Mouse (Mus musculus) MEL-GATA-1-ER (cell line): ENCODE data around the gene Dst.

Experiments used
- DNase-seq: peaks from one replicate; pipeline ENCODE4 v3.0.0-alpha.2; 2012; ENCODE audit warnings: low read depth; ENCODE audit errors: extremely low read depth

The Dst gene

GRCm38 (mm10) chr1:34023154-34023553 lies 115.1 kb downstream of the Dst start:
- DNase-seq = no peak

DNA sequence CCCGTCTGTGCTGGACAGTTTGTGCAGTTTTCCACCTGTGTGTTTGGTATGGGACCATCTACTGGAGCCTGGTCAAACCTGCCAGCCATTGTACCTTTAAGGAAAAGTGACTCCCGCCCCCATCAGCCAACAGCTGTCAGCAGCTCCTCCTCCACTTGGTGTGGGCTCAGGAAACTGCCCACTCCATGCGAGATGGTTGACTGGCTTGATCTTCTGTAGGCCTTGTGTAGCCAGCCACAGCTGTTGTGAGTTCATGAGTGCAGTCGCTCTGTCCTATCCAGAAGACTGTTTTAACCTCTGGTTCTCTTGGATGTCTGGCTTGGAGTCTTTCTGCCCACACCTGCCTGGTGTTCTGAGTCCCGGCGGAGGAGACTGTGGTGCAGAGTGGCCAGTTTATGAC lies 117.9 kb downstream of the Dst start:
- DNase-seq = no peak

GRCm38 (mm10) chr1:34028722-34029121 lies 120.7 kb downstream of the Dst start:
- no peak for DNase-seq

DNA sequence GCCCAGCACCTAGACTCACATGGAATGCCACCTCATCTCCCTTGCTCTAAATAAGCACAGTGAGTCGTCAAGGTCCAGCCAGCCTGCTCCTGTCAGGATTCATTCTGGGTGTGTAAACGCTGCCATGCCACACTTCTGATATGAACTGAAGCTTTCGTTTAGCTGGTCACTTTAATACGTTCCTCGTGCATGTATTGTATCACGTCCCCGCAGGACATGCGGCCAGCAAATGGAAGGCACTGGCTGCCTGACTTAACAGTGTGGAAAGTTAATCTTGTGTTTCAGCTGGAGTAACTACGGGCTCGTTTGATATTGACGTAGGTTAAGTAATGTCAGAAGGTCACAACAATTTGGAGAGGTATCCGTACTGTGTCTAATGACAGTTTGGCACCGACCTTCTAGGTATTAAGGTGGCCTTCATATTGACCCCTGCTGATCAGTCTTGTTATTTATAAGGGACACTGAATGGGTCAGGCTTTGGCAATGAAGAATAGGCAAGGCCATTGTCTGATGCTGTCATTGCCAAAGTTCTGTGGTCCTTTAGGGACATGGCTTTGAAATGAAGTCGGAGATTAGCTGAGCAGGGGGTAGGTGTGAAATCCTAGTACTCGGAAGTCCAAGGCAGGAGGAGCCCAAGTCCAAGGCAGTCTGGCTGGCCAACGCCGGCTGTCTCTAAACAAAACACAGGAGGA lies 122.5 kb downstream of the Dst start:
- DNase-seq = no peak

DNA sequence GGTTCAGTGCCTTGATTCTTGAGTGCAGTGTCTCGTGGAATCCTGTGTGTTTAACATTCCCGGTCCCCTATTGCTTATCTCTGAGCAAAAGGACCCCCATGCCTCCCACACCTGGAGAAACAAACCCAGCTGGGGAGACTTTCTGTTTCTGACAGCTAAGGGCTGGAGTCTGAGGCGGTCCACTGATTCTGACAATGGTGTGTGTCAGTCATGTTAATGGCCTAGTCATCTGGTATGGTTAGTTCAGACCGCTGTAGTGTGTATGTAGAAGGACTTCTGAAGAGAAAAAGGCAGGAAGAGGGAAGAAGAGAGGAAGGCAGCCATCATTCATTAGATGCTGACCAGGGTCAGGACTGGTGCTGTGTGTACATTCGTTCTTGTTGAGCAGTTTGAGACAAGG lies 125.0 kb downstream of the Dst start:
- no peak for DNase-seq

DNA sequence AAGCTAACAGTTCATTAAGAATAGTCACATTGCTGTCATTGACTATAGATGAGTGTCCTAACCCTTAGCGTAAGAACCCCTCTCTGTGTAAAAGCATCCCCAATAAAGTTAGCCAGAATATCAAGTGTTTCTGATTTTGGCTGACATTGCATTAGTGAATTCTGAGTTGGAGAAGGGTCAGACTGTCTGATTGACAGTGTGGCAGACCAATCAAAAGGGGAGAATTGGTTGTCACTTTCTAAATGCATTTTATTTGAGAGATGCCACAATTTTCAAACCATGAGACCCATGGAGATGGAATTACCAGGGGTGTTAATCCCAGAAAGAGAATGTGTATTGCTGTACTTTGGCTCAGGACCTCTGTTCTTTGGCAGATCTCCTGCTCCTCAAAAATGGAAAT lies 125.5 kb downstream of the Dst start:
- DNase-seq = no peak

GRCm38 (mm10) chr1:34033958-34034357 lies 125.9 kb downstream of the Dst start:
- no peak for DNase-seq

- DNase-seq = no peak
These were observed 128.1 kb downstream of the Dst start for GRCm38 (mm10) chr1:34036111-34036510.

DNA sequence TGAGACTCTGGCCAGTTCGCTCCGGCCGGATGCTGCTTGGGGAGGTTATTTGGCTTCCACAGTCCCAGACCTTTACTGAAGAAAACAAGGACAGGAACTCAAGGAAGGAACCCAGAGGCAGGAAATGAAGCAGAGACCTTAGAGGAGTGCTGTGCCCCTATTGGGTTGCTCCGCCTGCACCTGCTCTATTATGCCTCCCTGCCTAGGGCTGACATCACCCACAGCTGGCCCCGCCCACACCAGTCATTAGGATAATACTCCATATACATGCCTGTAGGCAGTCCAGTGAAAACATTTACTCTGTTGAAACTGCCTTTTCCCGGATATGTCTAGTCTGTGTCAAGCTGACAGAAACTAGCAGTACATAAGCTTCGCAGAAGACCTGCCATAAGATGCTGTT lies 130.5 kb downstream of the Dst start:
- no peak for DNase-seq

DNA sequence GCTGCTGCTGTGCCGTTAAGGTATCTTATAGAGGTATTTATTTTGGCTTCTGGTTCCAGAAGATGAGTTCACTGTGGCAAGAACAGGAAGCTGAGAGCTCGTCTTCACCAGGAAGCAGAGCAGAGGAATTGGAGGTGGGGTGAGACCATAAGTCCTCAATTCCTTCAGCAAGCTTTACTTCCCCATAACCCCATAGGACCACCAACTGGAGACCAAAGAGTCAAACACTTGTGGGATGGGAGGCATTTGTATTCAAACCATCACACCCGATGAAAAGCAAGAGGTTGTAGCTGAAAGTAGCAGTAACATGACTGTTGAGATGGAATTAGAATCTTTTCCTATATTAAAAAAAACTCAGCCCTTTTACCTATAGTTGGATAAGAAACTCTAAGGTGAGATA lies 132.0 kb downstream of the Dst start:
- no peak for DNase-seq

DNA sequence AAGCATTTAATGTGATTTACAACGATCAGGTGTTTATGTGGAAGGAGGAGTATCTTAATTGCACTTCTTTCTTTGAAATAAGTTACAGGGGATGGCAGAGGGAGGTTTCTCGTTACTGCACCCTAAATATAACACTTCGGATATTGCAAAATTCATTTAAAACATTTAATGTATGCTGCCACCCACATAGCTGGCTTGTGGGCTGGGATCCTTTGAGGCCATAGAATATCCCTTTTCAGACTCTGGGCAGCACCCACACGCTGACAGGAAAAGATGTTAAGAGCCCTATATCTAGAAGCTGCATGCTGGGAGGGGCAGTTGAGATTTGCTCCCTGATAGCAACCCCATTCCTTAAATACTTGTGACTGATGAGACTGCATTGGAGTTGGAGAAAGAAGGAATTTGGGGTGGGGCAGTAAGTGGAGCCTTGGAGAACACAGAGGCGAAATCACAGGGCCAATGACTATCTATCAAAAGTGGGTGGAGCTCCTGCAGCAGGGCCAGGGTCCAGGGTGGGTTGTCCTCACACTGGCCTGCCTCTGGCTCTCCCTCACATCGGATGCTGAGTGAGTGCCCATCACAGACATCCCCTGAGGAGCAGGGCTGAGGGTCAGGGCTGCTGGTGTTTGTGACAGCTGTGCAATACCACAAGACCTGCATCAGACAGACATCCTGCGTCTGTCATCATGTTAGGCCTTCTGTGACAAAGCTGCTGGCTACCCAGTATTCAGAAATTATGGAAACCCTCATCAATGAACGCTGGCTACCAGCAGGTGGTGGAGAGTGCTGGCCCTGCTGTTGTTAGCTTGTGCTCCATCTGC lies 133.1 kb downstream of the Dst start:
- no peak for DNase-seq

GRCm38 (mm10) chr1:34042299-34042698 lies 134.3 kb downstream of the Dst start:
- DNase-seq = no peak

DNA sequence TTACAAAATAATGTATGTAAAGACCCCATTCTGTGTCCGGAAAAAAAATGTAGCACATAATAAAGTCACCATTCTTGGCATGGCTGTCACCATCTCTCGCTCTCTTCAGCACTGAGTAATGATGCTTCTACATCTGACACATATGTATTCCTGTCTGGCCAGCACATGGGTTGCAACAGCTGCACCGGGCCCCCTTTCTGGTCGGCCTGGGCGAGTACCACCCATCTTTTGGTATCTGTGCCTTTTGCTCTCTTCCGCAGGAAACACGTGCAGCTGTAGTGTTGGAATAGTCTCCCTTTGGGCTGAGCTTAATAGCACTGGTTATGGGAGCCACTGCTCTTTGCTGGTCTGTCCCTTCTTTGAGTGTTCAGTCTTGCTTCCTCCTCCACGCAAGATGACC lies 135.3 kb downstream of the Dst start:
- no peak for DNase-seq

- DNase-seq = no peak
These were observed 136.0 kb downstream of the Dst start for GRCm38 (mm10) chr1:34043836-34044550.

DNA sequence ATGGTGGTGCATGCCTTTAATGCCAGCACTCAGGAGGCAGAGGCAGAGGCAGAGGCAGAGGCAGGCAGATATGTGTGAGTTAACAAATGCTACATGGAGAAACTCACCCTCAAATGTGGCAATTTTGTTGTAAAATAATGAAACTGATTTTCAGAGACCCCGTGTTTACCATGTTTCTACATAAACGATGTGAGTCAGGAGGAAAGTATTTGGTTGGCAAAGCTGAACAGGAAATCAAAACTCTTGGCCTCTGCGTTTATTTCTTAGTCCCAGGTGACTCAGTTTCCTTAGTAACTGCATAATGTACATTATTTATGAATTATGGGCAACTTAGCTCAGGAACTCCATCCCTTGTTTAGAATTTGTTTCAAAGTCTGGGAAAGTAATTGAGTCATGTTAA lies 136.7 kb downstream of the Dst start:
- no peak for DNase-seq

DNA sequence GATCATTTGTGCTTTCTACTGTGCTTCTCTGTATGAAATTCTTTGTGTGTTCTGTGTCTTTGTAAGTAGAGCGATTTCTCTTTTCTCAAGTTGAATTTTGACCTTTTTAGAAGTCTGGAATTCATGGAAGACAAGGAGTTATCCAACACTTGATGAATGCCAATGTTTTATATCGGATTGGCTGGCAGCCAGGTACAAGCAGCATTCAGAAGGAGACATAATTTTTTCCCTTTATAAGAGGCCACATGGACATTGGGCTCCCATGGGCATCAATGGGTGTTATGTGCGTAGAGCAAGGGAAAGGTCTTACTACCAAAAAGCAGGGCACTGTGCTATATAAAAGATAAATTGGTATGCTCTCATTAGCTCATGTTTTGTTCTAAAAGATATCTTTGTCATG lies 139.3 kb downstream of the Dst start:
- DNase-seq = no peak

GRCm38 (mm10) chr1:34051251-34051650 lies 143.2 kb downstream of the Dst start:
- no peak for DNase-seq

DNA sequence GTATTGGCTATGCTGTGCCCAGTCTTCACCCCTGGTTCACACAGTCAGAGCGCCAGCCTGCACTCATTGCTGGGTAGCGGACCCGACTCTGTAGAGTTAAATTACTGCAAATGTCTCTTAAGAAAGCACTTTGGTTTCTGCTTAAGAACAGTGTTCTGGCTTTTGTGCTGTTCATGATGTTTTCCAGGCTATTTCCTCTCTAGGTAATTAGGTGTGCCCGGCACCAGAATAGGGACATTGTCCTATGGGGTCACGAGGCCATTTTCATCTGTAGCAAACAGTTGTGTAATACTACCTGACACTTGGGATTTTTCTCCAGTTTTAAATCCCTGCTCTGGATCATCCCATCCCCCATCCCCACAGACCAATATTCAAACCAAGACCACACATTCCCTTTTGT lies 144.4 kb downstream of the Dst start:
- no peak for DNase-seq

DNA sequence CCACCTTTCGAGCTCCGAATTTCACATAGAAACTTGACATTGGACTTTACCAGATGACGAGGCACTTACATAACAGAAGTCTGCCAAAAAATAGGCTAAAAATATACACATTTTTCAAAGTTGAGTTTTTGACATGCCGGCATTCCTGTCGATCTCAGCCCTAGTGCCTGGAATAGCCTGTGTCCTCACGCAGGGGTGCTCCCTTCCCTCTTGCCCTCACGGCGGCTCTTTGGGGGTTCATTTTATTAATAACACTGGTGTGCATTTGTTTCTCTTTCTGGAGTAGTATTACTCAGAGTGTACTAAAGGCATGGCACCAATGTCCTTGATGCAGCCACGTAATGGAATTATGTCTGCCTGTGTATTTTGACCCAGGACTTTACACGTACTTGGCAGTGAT lies 146.9 kb downstream of the Dst start:
- DNase-seq = no peak

DNA sequence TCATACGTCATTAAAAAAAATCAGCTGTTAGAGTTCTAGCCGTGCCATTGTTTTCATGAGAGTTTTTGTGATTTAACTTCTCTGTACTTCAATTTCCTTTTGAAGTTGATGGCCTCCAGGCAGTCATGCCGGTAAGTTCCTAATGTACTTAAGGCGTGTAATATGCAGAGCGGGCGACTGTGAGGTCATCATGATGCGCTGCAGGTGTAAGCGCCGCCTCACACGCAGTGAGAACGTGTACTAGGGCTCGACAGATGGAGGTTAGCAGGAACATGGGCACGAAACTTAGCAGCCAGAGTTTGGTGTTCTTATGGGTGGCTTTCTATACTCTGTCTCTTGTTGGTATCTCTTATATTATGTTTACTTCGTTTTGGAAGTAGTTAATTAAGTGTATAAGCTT lies 148.6 kb downstream of the Dst start:
- DNase-seq = no peak

- no peak for DNase-seq
These were observed 151.2 kb downstream of the Dst start for GRCm38 (mm10) chr1:34059231-34059630.

DNA sequence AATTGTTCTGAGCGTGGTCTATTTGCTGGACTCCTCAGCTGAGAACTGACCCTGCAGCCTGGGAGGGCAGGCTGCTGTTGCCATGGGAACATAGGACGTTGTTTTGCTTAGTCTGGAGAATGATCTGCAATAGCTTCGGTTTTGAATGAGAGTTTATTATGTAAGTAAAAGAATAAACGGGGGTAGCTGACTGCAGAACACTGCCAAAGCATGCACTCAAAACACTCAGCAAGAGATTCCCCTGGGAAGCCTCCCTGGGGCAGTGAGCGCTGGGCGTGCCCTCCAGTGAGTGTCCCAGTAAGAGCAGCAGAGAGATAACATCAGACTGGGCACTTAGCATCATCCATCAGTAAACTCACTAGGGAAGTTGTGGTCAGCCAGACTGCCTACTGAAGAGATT lies 152.4 kb downstream of the Dst start:
- DNase-seq = no peak
